Mouse (Mus musculus) heart, postnatal 0 days (tissue): ENCODE measurements at regions not wholly inside any gene's neighbourhood (a gene's known extent, or its start where the extent isn't known, plus 50 kb on each side); places are given as distances from the start of the nearest gene placed in this dataset.

ENCODE experiments used
- CTCF ChIP-seq: IDR thresholded peaks from 2 replicates; pipeline ENCODE4 v1.5.1; 2016; ENCODE audit warnings: antibody characterized with exemption, control low read depth, low read depth
- EP300 ChIP-seq: IDR thresholded peaks from 2 replicates; pipeline ENCODE4 v1.6.1; 2016; ENCODE audit warnings: antibody characterized with exemption, low read depth

GRCm38 (mm10) chr10:17046765-17047164, 676.3 kb upstream of the Cited2 start:
- TF ChIP-seq CTCF (no peak), EP300 (no peak)
